Mouse (Mus musculus): ENCODE results near the gene Bdnf.

DNA sequence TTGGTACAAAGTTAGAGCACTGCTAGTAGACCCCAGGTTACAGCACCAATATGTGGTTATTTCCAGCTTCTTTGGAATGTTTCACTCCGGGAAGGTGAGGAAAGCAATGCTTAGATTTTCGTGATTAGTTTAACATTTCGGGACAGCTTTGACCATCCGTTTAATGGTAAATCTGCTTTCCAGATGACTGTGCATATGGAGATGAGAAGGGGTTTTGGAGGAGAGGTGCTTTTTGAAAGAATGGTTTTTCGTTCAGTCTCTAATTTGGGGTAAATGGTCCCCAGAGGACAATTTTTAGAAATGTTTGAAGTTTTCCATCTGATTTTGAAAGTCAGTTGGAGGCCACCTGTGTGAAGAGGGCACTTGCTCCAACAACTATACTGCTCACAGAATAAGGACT lies 29.6 kb downstream of the Bdnf start:
- TF ChIP-seq POLR2A (IDR thresholded peaks at IDR 0.05; ENCODE audit: low read depth, low read length) = no peak
- TF ChIP-seq CTCF (conservative IDR thresholded peaks at IDR 0.05; ENCODE audit: insufficient read depth, insufficient read length, low read depth, low read length) = no peak

All from kidney, adult 2 months (tissue).